Mouse (Mus musculus) midbrain, embryonic 16.5 days (tissue): ENCODE results near the gene Bcl6. TPM values are rescaled to one million over a fixed set of nuclear protein-coding genes. Genes with fewer than 3 reads are reported as not detected.
A peak's percentile ranks its signal among the peaks of the same experiment; 100 is the strongest.

ENCODE experiments used
- ATAC-seq: fragments of 200-750 bp; cut with Nextera tagmentation; 2 replicates; pipeline ENCODE4 v1.8.0; 2017; ENCODE audit warnings: moderate TSS enrichment
- H3K27ac ChIP-seq: fragments of 300-500 bp; sonication (generic); 2 replicates; pipeline ENCODE4 v1.5.1; 2014; ENCODE audit warnings: mild to moderate bottlenecking, low read length, mixed read lengths
- H3K27me3 ChIP-seq: fragments of 300-500 bp; sonication (generic); 2 replicates; pipeline ENCODE4 v1.6.1; 2014; ENCODE audit warnings: low read depth, low read length, mixed read lengths; ENCODE audit not compliant: control insufficient read depth, insufficient read depth
- H3K36me3 ChIP-seq: fragments of 300-500 bp; sonication (generic); 2 replicates; pipeline ENCODE4 v1.6.1; 2014; ENCODE audit warnings: mild to moderate bottlenecking, low read length, moderate library complexity, mixed read lengths; ENCODE audit not compliant: control insufficient read depth, insufficient read depth
- H3K4me1 ChIP-seq: fragments of 300-500 bp; sonication (generic); 2 replicates; pipeline ENCODE4 v1.6.1; 2014; ENCODE audit warnings: mild to moderate bottlenecking, low read length, mixed read lengths; ENCODE audit not compliant: control insufficient read depth, insufficient read depth
- H3K4me2 ChIP-seq: fragments of 300-500 bp; sonication (generic); 2 replicates; pipeline ENCODE4 v1.6.1; 2014; ENCODE audit warnings: mild to moderate bottlenecking, low read length, mixed read lengths
- H3K4me3 ChIP-seq: fragments of 300-500 bp; sonication (generic); 2 replicates; pipeline ENCODE4 v1.5.1; 2014; ENCODE audit warnings: low read depth, mild to moderate bottlenecking, low read length, moderate library complexity, mixed read lengths
- H3K9ac ChIP-seq: fragments of 300-500 bp; sonication (generic); 2 replicates; pipeline ENCODE4 v1.6.1; 2014; ENCODE audit warnings: low read depth, low read length, mixed read lengths
- H3K9me3 ChIP-seq: fragments of 300-500 bp; sonication (generic); replicated peaks from 2 replicates; pipeline ENCODE4 v1.6.1; 2014; ENCODE audit warnings: mild to moderate bottlenecking, low read length, mixed read lengths; ENCODE audit not compliant: control insufficient read depth, poor library complexity, severe bottlenecking
- WGBS: fragments of 180-500 bp; shearing (Covaris S2); extraction: QIAGEN DNeasy Blood & Tissue Kit; methylation state at CpG from one replicate; pipeline ENCODE4 v1.1.7; 2014; 5-methylcytosine and 5-hydroxymethylcytosine counted together
- polyA plus RNA-seq: library from polyadenylated mRNA; unstranded; fragments of >200 nt; fragmentation: Nextera tagmentation; extraction: Ambion mirVana; gene quantifications from 2 replicates; pipeline ENCODE4 v1.2.1, GENCODE M21; 2015

Gene Bcl6
- polyA plus RNA-seq, 1 experiment from 2014 or later: 0.60 TPM

- Histone ChIP-seq H3K27ac (no peak overlapping the region), H3K9ac (no peak overlapping the region), H3K4me1 (peaks cover 4% of the 10 kb centered on the region; the same call in 1 of the 2 replicates), H3K9me3 (no peaks in the 10 kb centered on the region), H3K27me3 (no peaks in the 10 kb centered on the region; the same call in 1 of the 2 replicates), H3K4me3 (no peak overlapping the region), H3K36me3 (no peaks in the 10 kb centered on the region), H3K4me2 (no peak overlapping the region)
- ATAC-seq: no peak
Measured at GRCm38 (mm10) chr16:23958938-23959337, 29.7 kb downstream of the Bcl6 start.

GRCm38 (mm10) chr16:23953959-23954260 lies 34.7 kb downstream of the Bcl6 start:
- Histone ChIP-seq H3K27ac (no peak overlapping the region), H3K9ac (no peak overlapping the region), H3K9me3 (no peaks in the 10 kb centered on the region), H3K4me1 (peaks cover 4% of the 10 kb centered on the region; the same call in 1 of the 2 replicates), H3K36me3 (no peaks in the 10 kb centered on the region), H3K4me3 (no peak overlapping the region), H3K4me2 (no peak overlapping the region), H3K27me3 (no peaks in the 10 kb centered on the region)
- peak; percentile 41; the same call in 1 of the 2 replicates for ATAC-seq
- 5% methylated on average over 1 of the region's 1 CpGs for WGBS

- Histone ChIP-seq H3K36me3 (no peaks in the 10 kb centered on the region), H3K27ac (no peak overlapping the region), H3K4me3 (no peak overlapping the region), H3K9ac (no peak overlapping the region), H3K27me3 (no peaks in the 10 kb centered on the region), H3K9me3 (no peaks in the 10 kb centered on the region), H3K4me2 (no peak overlapping the region), H3K4me1 (peaks cover 4% of the 10 kb centered on the region; the same call in 1 of the 2 replicates)
- peak; percentile 63 for ATAC-seq
- 43% methylated on average over 11 of the region's 11 CpGs for WGBS
Measured at GRCm38 (mm10) chr16:23953189-23953958, 35.3 kb downstream of the Bcl6 start.

- H3K4me1 ChIP-seq: peaks cover 4% of the 10 kb centered on the region; the same call in 1 of the 2 replicates
- 72% methylated on average over 4 of the region's 4 CpGs for WGBS
- H3K4me2 ChIP-seq: no peak overlapping the region
- peak; percentile 56 for ATAC-seq
- no peak overlapping the region for H3K9ac ChIP-seq
- no peaks in the 10 kb centered on the region for H3K9me3 ChIP-seq
- no peak overlapping the region for H3K4me3 ChIP-seq
- H3K27ac ChIP-seq: no peak overlapping the region
- no peaks in the 10 kb centered on the region for H3K36me3 ChIP-seq
- no peaks in the 10 kb centered on the region for H3K27me3 ChIP-seq
Measured at GRCm38 (mm10) chr16:23952101-23952727, 36.4 kb downstream of the Bcl6 start.

GRCm38 (mm10) chr16:23947654-23948053 lies 41.0 kb downstream of the Bcl6 start:
- no peak for ATAC-seq
- Histone ChIP-seq H3K9ac (no peak overlapping the region), H3K4me2 (no peak overlapping the region), H3K9me3 (no peaks in the 10 kb centered on the region), H3K36me3 (no peaks in the 10 kb centered on the region), H3K4me3 (no peak overlapping the region), H3K4me1 (no peaks in the 10 kb centered on the region), H3K27me3 (no peaks in the 10 kb centered on the region), H3K27ac (no peak overlapping the region)
- WGBS: 93% methylated on average over 6 of the region's 6 CpGs

GRCm38 (mm10) chr16:23944801-23945200 lies 43.9 kb downstream of the Bcl6 start:
- Histone ChIP-seq H3K4me1 (no peaks in the 10 kb centered on the region), H3K36me3 (no peaks in the 10 kb centered on the region), H3K4me3 (no peak overlapping the region), H3K27ac (no peak overlapping the region), H3K9me3 (no peaks in the 10 kb centered on the region), H3K4me2 (no peak overlapping the region), H3K9ac (no peak overlapping the region), H3K27me3 (no peaks in the 10 kb centered on the region)
- no peak for ATAC-seq
- 36% methylated on average over 3 of the region's 3 CpGs for WGBS

GRCm38 (mm10) chr16:23934397-23934796 lies 54.3 kb downstream of the Bcl6 start:
- no peak for ATAC-seq
- Histone ChIP-seq H3K9ac (no peak overlapping the region), H3K4me1 (no peaks in the 10 kb centered on the region), H3K4me3 (no peak overlapping the region), H3K27me3 (no peaks in the 10 kb centered on the region), H3K4me2 (no peak overlapping the region), H3K9me3 (no peaks in the 10 kb centered on the region), H3K27ac (no peak overlapping the region), H3K36me3 (no peaks in the 10 kb centered on the region)
- WGBS: 72% methylated on average over 2 of the region's 2 CpGs

- no peaks in the 10 kb centered on the region for H3K36me3 ChIP-seq
- 63% methylated on average over 11 of the region's 11 CpGs for WGBS
- H3K4me1 ChIP-seq: no peaks in the 10 kb centered on the region
- H3K9me3 ChIP-seq: no peaks in the 10 kb centered on the region
- no peak within 1 kb of the TSS for H3K4me2 ChIP-seq
- H3K9ac ChIP-seq: no peak within 1 kb of the TSS
- H3K27ac ChIP-seq: no peak within 1 kb of the TSS
- no peaks in the 10 kb centered on the region for H3K27me3 ChIP-seq
- no peak for ATAC-seq
- no peak within 1 kb of the TSS for H3K4me3 ChIP-seq
Measured at GRCm38 (mm10) chr16:23932294-23932693, 56.4 kb downstream of the Bcl6 start, which contains the start of gene Rtp2. Gene Rtp2, minus strand, starts transcription at chr16:23932394.

GRCm38 (mm10) chr16:23931275-23931674 lies 57.4 kb downstream of the Bcl6 start:
- Histone ChIP-seq H3K9me3 (no peaks in the 10 kb centered on the region), H3K4me3 (no peak overlapping the region), H3K9ac (no peak overlapping the region), H3K4me2 (no peak overlapping the region), H3K27me3 (no peaks in the 10 kb centered on the region), H3K4me1 (no peaks in the 10 kb centered on the region), H3K27ac (no peak overlapping the region), H3K36me3 (no peaks in the 10 kb centered on the region)
- 78% methylated on average over 18 of the region's 18 CpGs for WGBS
- ATAC-seq: no peak
